Mouse (Mus musculus) frontal cortex, postnatal 25 days (tissue): ENCODE results near the gene Ftsj3.
A peak's percentile ranks its signal among the peaks of the same experiment; 100 is the strongest.
"Not testable (repeated sequence)": the region's sequence is repeated elsewhere in the genome, so short reads cannot be mapped to it uniquely, and the experiment has no call there.

ENCODE experiments used
- DNase-seq, 2 experiments: peaks; one replicate each; pipeline ENCODE4 v3.0.0; 2022; ENCODE audit warnings: low spot score in 2 of 2

Gene Ftsj3

DNA sequence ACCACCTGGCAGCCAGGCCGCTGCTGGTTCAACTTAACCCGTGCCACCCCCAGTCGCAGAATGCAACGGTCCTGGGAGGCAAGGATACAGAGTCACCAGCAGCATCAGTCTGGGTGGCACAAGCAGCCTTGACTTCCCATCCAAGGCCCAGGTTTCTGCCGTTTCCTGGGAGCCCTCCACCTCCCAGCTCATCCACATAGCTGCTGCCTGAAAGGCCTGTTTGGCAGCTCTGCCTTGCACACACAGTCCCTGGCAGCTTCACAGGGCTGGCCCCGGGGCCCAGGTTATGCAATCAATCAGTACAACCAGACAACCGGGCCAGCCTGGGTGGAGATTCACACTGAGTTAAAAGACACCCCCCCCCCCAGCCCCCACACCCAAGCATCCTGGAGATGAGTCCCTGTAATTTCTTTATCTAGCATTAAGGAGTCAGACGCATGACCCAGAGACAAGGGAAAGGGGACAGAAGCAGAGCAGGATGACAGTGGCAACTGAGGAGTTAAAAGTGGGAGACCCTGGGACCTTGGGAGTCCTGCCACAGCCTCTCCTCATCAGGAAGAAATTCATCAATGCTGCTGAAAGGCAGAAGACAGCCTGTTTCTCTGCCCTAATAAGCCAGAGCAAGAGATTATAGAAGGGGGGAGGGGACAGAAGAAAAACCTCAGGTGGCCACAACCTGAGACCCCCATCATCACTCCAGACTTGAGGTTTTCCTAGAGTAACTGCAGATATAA lies 12.6 kb upstream of the Ftsj3 start:
- no peak for DNase-seq

DNA sequence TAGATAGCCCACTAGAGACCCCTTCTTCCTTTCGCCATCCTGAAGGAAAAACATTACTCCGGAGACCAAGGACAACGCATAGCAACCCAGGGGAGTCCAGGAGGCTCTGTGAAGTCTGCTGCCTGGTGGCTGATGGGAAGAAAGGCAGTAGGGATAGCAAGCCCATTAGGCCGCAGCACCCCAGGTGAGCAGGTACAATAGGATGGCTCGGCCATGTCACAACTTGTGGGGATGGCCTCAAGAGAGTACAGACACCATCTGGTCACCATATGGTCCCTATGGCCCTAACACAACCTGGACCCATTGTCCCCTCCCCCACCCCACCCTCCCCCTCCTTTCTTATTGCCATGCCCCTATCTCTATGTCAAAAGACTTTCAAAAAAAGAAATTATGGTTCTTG lies 12.0 kb upstream of the Ftsj3 start:
- no peak for DNase-seq

DNA sequence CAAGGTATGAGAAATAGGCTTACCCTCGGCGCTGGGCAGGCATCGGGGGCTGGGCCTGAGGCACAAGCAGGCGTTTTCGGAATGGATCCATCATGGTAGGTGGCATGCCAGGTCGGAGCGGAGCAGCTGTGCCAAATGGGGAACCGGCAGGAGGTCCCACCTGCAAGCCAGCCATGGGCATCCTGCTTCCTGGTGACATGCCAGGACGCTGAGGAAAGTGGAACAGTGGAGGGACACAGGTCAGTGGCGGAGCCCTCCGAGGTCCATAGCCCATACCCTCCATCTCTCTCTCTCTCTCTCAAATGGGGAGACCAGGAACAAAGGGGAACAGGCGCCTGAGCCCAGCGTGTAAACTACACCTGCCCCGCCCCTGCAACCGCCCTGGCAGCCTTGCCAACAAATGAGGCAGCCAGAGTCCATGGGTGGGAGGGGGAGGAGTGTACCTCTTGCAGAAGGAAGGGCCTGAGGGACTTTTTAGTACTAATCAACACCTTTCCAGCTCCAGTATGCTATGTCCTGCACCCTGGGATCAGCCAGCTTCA lies 11.5 kb upstream of the Ftsj3 start:
- no peak for DNase-seq

DNA sequence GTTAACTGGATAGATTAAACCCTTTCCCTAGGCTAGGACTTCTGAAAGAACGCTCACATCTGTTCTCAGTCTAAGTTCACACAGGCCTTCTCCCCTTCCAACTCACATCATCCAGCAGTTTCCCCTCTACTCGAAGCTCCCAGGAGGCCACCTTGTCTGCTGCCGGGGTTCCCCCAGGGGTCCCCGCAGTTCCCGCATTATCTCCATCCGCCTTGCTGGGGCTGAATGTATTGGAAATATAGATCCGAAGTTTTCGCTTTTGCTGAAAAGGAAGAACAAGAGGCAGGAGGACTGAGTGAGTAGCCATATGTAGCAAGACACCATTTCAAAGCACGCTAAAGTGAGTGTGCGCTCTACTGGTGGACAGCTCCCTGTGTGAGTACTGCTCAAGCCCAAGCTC lies 10.6 kb upstream of the Ftsj3 start:
- no peak for DNase-seq

GRCm38 (mm10) chr11:106265570-106265969 lies 9.7 kb upstream of the Ftsj3 start:
- DNase-seq, result no peak

GRCm38 (mm10) chr11:106264988-106265387 lies 9.1 kb upstream of the Ftsj3 start:
- DNase-seq, result no peak

GRCm38 (mm10) chr11:106263963-106264362 lies 8.1 kb upstream of the Ftsj3 start:
- DNase-seq, result no peak

DNA sequence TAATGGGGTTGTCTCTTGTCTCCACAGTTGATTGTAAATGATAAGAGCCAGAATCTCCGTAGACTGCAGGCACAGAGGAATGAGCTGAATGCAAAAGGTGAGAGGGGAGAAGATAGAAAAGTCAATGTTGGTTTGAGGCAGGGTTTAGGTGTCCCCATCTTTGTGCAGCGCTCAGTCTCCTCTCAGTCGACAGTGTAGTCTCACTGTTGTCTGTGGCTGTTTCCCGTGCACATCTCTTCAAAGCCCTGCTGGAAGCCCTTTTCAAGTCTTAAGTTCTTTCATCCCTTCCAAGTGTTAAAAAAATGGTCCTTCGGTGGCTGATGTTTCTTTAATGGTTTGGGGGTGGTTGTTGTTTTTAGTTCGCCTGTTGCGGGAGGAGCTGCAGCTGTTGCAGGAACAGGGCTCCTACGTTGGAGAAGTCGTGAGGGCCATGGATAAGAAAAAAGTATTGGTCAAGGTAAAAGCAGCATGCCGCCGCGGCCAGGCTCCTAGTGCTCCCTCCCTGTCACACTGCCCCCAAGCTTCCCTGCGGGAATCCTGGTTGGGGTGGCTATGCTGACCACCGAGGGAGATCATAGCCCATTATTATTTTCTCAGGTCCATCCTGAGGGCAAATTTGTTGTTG lies 5.1 kb upstream of the Ftsj3 start:
- no peak for DNase-seq

DNA sequence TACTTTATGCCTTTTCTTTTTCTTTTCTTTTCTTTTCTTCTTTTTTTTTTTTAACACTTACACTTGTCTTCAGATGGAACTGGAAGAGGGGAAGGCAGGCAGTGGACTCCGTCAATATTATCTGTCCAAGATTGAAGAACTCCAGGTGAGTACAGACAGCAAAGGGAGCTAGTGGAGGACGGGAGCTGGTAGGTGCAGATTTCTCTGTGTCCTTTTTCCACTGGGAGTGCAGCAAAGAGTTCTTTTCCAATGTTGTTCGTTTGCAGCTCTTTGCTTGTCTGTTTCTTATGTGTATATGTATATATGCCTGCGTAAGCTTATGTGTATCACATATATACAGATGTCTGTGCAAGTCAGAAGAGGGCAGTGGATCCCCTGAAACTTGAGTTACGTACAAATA lies 896 bp upstream of the Ftsj3 start:
- DNase-seq, result no peak

GRCm38 (mm10) chr11:106255174-106255573 lies 705 bp downstream of the Ftsj3 start:
- no peak for DNase-seq

- DNase-seq, result no peak
Observed at GRCm38 (mm10) chr11:106254767-106255166, 1.1 kb downstream of the Ftsj3 start.

DNA sequence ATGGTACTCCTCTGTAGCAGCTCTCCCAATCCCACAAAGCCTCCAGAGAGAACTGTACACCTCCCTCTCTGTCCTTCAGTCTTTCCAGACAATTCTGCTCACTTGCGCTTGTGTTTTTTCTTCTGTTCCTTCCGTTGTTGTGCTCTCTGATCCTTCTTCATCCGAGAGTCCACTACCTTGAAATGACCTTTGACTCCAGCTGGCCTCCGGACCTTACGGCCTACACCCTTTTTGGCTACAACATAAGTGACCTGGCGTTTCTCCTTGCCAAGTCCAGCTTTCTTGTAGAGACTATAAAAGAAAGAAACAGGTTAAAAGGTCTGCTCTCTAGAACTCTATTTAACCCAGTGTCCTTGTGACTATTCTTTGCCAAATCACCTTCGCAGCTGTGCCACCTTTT lies 6.6 kb downstream of the Ftsj3 start:
- DNase-seq, result no peak

DNA sequence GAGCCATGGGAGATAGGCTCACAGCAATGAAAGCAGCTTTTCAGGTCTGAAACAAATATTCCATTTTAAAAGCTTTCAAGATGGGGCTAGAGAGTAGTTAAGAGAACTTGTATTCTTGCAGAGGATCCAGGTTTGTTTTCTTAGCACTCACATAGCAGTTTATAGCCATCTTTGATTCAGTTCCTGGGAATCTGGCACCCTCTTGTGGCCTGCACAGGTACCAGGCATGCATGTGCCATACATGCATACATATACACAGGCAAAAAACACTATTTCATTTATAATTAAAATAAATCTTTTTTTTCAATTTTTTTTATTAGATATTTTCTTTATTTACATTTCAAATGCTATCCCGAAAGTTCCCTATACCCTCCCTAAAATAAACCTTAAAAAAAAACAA lies 9.0 kb downstream of the Ftsj3 start:
- DNase-seq, result no peak

GRCm38 (mm10) chr11:106233978-106234377 lies 21.9 kb downstream of the Ftsj3 start:
- DNase-seq, result not testable (repeated sequence)

DNA sequence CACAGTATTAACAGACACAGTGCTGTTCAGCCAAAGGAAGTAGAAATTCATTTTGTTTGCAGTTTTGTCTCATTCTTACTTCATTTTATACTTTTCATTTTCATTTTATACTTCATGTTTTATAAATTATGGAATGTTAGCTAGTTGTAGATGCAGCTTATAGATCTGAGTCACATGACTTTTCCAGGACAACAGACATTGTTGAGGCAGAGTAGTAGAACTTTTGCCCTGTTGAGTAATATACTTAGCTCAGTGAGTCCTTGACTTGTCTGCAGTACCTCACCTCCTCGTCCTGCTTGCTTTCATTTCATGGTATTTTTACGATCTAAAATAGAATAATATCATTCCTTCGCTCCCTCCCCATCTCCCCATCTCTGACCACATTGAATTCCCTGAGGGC lies 35.3 kb downstream of the Ftsj3 start:
- no peak for DNase-seq

- DNase-seq, result peak; percentile 75 to 86
Observed at GRCm38 (mm10) chr11:106216730-106217490, 39.0 kb downstream of the Ftsj3 start, which contains the start of gene Ddx42. Ddx42 (plus strand) TSS chr11:106216926.

- DNase-seq, result peak; percentile 79 to 92
Observed at GRCm38 (mm10) chr11:106215927-106216729, 39.8 kb downstream of the Ftsj3 start, which contains the start of gene Ccdc47. Ccdc47 (minus strand) TSS chr11:106216344.

GRCm38 (mm10) chr11:106215450-106215859 lies 40.4 kb downstream of the Ftsj3 start:
- no peak for DNase-seq

GRCm38 (mm10) chr11:106214856-106215255 lies 41.0 kb downstream of the Ftsj3 start:
- no peak for DNase-seq

- DNase-seq, result no peak
Observed at GRCm38 (mm10) chr11:106212771-106213170, 43.1 kb downstream of the Ftsj3 start.

- no peak for DNase-seq
Observed at GRCm38 (mm10) chr11:106202123-106202465, 53.8 kb downstream of the Ftsj3 start, which contains the start of gene Strada. Strada (minus strand) TSS chr11:106202168.
